Mouse (Mus musculus) kidney, postnatal 0 days (tissue): ENCODE data around the gene Kctd21. TPM values are rescaled to one million over a fixed set of nuclear protein-coding genes. Genes with fewer than 3 reads are reported as not detected.

Source experiments
- ATAC-seq: fragments of 200-750 bp; cut with Nextera tagmentation; replicated peaks from 2 replicates; pipeline ENCODE4 v1.8.0; 2017; ENCODE audit warnings: low read depth, moderate number of reproducible peaks, moderate TSS enrichment, moderate library complexity; ENCODE audit not compliant: low FRiP score
- DNase-seq: peaks from one replicate; pipeline ENCODE4 v3.0.0-alpha.2; 2016; ENCODE audit warnings: low spot score
- H3K27ac ChIP-seq: fragments of 300-500 bp; sonication (generic); 2 replicates; pipeline ENCODE4 v1.5.1; 2014; ENCODE audit warnings: mild to moderate bottlenecking
- H3K27me3 ChIP-seq: fragments of 300-500 bp; sonication (generic); 2 replicates; pipeline ENCODE4 v1.6.1; 2014; ENCODE audit warnings: low read length, mixed read lengths; ENCODE audit not compliant: insufficient read depth
- H3K36me3 ChIP-seq: fragments of 300-500 bp; sonication (generic); 2 replicates; pipeline ENCODE4 v1.6.1; 2014; ENCODE audit warnings: low read length, mixed read lengths; ENCODE audit not compliant: insufficient read depth
- H3K4me1 ChIP-seq: fragments of 300-500 bp; sonication (generic); replicated peaks from 2 replicates; pipeline ENCODE4 v1.6.1; 2014; ENCODE audit warnings: antibody characterized with exemption, low read length, mixed read lengths; ENCODE audit not compliant: insufficient read depth
- H3K4me2 ChIP-seq: fragments of 300-500 bp; sonication (generic); 2 replicates; pipeline ENCODE4 v1.6.1; 2014; ENCODE audit warnings: mild to moderate bottlenecking, low read length, moderate library complexity, mixed read lengths
- H3K4me3 ChIP-seq: fragments of 300-500 bp; sonication (generic); replicated peaks from 2 replicates; pipeline ENCODE4 v1.5.1; 2014; ENCODE audit warnings: low read depth, low read length
- H3K9ac ChIP-seq: fragments of 300-500 bp; sonication (generic); 2 replicates; pipeline ENCODE4 v1.6.1; 2014; ENCODE audit warnings: low read depth, low read length
- H3K9me3 ChIP-seq: fragments of 300-500 bp; sonication (generic); replicated peaks from 2 replicates; pipeline ENCODE4 v1.6.1; 2016; ENCODE audit warnings: low read length, inconsistent platforms, mixed read lengths
- CTCF ChIP-seq: IDR thresholded peaks from 2 replicates; pipeline ENCODE4 v1.5.1; 2016; ENCODE audit warnings: antibody characterized with exemption, low read depth, mild to moderate bottlenecking, moderate library complexity
- WGBS: fragments of 180-500 bp; shearing (Covaris S2); extraction: QIAGEN DNeasy Blood & Tissue Kit; methylation state at CpG from one replicate; pipeline ENCODE4 v1.1.7; 2014; 5-methylcytosine and 5-hydroxymethylcytosine counted together
- polyA plus RNA-seq: library from polyadenylated mRNA; unstranded; fragments of >200 nt; fragmentation: Nextera tagmentation; extraction: Ambion mirVana; gene quantifications from 2 replicates; pipeline ENCODE4 v1.2.1, GENCODE M21; 2015

The Kctd21 gene
- polyA plus RNA-seq, 1 experiment from 2014 or later = 2.0 TPM

DNA sequence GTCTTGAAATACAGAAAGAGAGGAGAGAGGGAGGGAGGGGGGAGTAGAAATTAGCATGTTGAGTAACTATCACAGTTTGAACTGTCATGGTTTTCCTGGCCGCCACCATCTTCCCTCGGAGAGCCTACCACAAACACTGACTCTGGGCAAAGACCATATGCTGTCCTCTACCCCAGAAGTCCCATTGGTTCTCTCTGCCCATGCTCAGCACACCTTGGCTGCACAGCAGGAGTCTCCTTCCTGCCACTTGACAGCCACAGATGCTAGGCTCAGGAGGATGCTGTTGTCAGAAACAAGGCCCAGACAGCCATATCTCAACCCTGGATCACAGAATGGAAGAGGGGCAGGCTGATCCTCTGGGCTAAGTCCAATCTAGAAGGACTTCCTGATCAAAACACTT, 2.3 kb downstream of the Kctd21 start:
- no peak overlapping the region for H3K4me2 ChIP-seq
- no peaks in the 10 kb centered on the region for H3K36me3 ChIP-seq
- no peak overlapping the region for H3K4me3 ChIP-seq
- no peaks in the 10 kb centered on the region for H3K27me3 ChIP-seq
- TF ChIP-seq CTCF = no peak
- H3K9me3 ChIP-seq = no peaks in the 10 kb centered on the region
- no peak overlapping the region for H3K27ac ChIP-seq
- peaks cover 15% of the 10 kb centered on the region for H3K4me1 ChIP-seq
- WGBS = 91% methylated on average over 2 of the region's 2 CpGs
- DNase-seq (no peak), ATAC-seq (no peak)
- H3K9ac ChIP-seq = no peak overlapping the region

DNA sequence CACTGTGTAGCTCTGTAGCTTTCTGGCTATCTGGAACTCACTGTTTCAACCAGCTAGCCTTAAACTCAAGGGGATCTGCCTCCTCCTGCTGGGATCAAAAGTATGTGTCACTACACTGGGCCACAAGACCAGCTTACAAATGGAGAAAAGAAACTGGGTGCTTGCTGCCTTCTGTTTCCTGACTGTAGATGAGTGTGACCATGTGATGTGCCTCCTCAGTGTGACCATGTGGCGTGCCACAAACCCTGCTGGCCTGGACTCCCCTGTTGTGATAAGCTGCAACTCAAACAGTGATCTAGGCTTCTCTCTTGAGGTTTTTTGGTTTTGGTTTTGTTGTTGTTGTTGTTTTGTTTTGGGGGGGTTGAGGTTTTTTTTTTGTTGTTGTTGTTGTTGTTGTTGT, 4.6 kb downstream of the Kctd21 start:
- 87% methylated on average over 1 of the region's 1 CpGs for WGBS
- DNase-seq (no peak), ATAC-seq (no peak)
- no peak overlapping the region for H3K9ac ChIP-seq
- TF ChIP-seq CTCF = no peak
- H3K9me3 ChIP-seq = no peaks in the 10 kb centered on the region
- no peak overlapping the region for H3K4me3 ChIP-seq
- H3K27ac ChIP-seq = no peak overlapping the region
- H3K4me1 ChIP-seq = peaks cover 7% of the 10 kb centered on the region
- no peak overlapping the region for H3K4me2 ChIP-seq
- no peaks in the 10 kb centered on the region for H3K27me3 ChIP-seq
- no peaks in the 10 kb centered on the region for H3K36me3 ChIP-seq

DNA sequence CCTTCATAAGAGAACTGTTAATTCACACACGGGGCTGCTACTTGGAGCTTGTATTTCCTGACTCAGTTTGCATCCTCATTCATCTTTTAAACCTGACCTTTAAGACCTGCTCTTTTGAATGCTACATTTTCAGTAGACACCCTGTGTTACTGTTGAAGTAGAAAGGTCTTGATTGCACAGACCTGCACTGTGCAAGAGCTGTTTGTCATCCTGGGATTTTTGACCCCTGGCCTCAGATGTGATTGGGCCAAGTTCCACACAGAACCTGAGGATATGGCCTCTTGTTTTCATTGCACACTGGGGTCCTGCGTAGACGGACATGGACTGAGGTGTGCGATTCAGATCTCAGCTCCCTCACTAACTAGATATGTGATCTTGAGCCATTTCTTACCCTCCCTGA, 6.5 kb downstream of the Kctd21 start:
- TF ChIP-seq CTCF = no peak
- Histone ChIP-seq H3K27me3 (no peaks in the 10 kb centered on the region), H3K4me3 (no peak overlapping the region), H3K36me3 (no peaks in the 10 kb centered on the region), H3K4me2 (no peak overlapping the region), H3K4me1 (no peaks in the 10 kb centered on the region), H3K9ac (no peak overlapping the region), H3K27ac (no peak overlapping the region), H3K9me3 (no peaks in the 10 kb centered on the region)
- ATAC-seq = 0 out of 2 replicates have a peak, but pooled peaks have one; percentile 7
- WGBS = 79% methylated on average over 4 of the region's 4 CpGs
- no peak for DNase-seq

DNA sequence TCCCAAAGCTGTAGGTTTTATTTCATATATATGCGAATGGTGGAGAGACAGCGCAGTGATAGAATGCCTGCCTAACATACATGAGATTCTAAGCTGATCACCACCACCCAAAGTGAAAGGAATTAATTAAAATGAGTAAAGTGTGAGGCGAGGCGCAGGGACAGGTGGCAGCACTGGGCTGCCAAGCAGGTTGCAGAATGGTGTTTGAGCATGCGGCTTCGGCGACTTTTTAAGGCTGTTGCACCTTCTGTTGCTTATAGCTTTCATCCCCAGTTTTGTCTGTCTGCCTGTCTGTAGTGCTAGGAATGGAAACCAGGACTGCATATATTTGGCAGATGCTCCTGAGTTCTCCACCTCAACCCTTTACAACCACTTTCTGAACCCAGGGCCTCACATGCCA, 7.5 kb downstream of the Kctd21 start:
- no peaks in the 10 kb centered on the region for H3K36me3 ChIP-seq
- H3K4me1 ChIP-seq = no peaks in the 10 kb centered on the region
- H3K9me3 ChIP-seq = no peaks in the 10 kb centered on the region
- H3K4me2 ChIP-seq = no peak overlapping the region
- no peak overlapping the region for H3K4me3 ChIP-seq
- no peak overlapping the region for H3K9ac ChIP-seq
- 85% methylated on average over 7 of the region's 7 CpGs for WGBS
- TF ChIP-seq CTCF = no peak
- DNase-seq (no peak), ATAC-seq (no peak)
- H3K27me3 ChIP-seq = no peaks in the 10 kb centered on the region
- H3K27ac ChIP-seq = no peak overlapping the region

DNA sequence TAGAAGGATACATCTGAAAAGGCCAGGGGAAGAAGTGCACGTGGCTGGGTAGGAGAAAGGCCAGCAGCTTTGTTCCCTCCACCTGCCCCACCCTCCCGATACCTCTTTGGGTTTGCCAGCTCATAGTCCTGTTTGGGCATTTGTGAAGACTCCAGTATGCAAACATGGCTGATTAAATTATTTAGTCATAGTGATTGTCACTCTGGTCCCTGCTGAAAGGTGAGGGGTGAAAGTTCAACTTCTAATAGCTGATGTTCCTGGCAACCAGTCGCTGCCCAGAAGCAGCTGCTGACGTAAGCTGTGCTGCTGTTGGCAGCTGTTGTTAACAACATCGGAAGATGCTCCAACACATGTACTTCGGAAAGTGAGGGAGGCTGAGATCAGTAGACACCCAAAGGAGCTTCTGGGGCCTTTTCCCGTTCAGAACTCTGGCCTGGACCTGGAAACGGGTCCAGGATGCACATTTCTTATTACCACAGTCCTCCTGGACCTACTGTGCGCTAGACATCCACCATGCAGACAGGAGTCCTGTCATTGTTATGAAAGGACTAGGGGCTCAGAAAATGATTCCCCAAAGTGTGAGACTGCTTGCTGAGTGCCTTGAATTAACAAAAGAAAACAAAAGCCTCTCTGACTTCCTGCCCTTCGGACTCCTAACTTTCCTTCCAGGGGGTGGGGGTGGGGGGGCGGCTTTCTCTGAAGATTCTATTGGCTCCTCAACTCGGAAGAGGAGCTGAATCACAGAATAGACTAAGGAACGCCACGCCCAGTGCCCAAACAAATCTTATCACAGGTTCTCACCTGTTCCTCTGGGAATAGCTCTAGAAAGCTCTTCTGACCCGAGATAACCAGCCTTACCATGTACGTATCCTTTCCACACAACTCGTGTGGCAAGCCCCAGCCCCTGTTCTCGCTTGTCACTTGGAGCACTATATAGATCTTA, 9.1 kb downstream of the Kctd21 start:
- Histone ChIP-seq H3K4me3 (no peak overlapping the region), H3K36me3 (no peaks in the 10 kb centered on the region), H3K27ac (no peak overlapping the region), H3K4me1 (no peaks in the 10 kb centered on the region), H3K4me2 (no peak overlapping the region), H3K9me3 (no peaks in the 10 kb centered on the region), H3K27me3 (no peaks in the 10 kb centered on the region), H3K9ac (no peak overlapping the region)
- WGBS = 70% methylated on average over 18 of the region's 18 CpGs
- TF ChIP-seq CTCF = no peak
- DNase-seq = no peak
- no peak for ATAC-seq

DNA sequence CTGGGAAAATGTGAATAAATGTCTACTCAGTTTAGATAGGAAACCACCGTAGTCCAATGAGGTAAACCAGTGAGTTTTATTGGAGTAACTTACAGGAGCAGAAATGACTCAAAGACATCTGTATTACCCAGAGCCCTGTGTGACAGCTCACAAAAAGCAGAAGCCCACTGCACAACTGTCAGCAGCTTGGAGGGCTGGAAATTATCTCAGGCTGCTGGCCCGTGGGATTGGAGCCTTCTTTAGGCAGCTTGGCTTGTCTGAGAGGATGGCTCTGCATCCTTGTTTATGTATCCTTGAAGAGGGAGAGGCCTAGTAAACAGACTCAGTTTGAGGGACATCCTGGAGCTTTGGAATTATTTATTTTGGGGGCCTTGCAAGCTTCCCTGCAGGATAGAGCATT, 10.8 kb downstream of the Kctd21 start:
- no peaks in the 10 kb centered on the region for H3K36me3 ChIP-seq
- no peaks in the 10 kb centered on the region for H3K27me3 ChIP-seq
- DNase-seq = no peak
- H3K4me1 ChIP-seq = no peaks in the 10 kb centered on the region
- no peak overlapping the region for H3K4me2 ChIP-seq
- H3K9me3 ChIP-seq = no peaks in the 10 kb centered on the region
- no peak for ATAC-seq
- no peak overlapping the region for H3K27ac ChIP-seq
- WGBS = 66% methylated on average over 2 of the region's 2 CpGs
- TF ChIP-seq CTCF = no peak
- H3K4me3 ChIP-seq = no peak overlapping the region
- H3K9ac ChIP-seq = no peak overlapping the region
